Mouse (Mus musculus) MN1 (cell line): ENCODE data around the gene Lef1.

Experiments used
- DNase-seq: peaks from one replicate; pipeline ENCODE4 v3.0.0-alpha.2; 2016; ENCODE audit warnings: low spot score

Lef1 gene

DNA sequence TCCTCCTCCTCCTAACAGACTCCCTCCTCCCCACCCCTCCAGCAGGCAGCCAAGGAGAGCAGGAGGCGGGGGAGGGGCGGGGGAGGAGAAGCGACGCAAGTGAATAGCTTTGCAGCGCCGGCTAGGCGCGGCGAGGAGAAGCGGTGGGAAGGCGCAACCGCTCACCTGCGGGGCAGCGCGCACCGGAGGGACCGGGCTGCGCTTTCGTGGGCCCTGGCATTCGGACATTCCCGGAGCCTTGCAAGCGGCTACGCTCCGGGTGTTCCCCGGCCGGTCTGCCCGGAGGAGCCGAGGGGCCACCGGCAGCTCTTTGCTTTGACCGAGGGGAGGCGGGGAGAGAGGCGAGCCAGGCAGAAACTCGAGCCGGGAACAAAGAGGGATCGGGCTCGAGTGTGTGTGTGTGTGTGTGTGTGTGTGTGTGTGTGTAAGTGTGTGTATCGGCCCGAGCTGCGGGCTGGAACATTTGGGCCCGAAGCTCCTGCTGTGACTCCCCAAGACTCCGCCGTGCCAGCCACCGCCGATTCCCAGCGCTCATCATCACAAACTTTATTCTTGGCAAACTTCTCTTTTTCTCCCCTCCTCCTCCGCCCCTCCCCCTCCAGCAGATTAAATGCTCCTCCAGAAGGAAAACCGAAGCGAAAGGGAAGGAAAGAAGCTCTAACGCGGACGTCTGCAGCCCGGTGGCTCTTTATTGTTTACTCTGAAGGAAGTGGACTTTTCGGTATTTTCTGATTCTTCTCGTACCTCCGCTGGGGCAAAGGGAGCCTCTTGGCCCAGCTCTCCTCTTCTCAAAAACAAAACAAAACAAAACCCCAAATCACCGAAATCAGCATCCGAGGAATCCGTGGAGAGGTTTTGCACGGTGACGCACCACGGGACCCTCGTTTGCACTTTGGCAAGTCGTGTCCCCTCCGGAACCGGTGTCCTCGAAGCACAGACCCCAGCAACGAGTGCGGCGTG, at the start of gene Lef1:
TSS of gene Lef1 (plus strand) at position 281 of the 960 bp plus-strand sequence.
- peak; percentile 73 for DNase-seq

GRCm38 (mm10) chr3:131065001-131065400, 45.3 kb upstream of the Lef1 start:
- DNase-seq, result no peak

GRCm38 (mm10) chr3:131066171-131066570, 44.1 kb upstream of the Lef1 start:
- no peak for DNase-seq

DNA sequence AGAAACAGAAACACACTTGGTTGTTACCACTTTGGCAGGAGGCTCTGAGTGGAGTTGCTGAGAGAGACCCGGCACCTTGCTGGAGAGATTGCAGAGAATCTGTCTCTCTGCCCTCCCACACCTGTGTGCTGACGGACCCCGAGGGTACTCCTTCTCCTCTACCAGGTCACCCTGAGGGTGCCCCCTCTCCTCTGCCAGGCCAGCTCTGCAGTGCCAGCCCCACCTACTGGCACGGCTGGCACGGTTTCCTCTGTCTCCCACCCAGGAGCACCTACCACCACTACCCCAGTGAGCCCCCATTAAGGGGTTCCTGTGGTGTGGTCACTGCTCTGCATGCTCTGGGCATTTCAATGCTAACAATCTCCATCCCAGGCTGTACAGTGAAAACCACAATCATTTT, 42.3 kb upstream of the Lef1 start:
- no peak for DNase-seq

- no peak for DNase-seq
These were observed 40.1 kb upstream of the Lef1 start for GRCm38 (mm10) chr3:131070210-131070609.

GRCm38 (mm10) chr3:131072661-131073060, 37.6 kb upstream of the Lef1 start:
- DNase-seq, result no peak

DNA sequence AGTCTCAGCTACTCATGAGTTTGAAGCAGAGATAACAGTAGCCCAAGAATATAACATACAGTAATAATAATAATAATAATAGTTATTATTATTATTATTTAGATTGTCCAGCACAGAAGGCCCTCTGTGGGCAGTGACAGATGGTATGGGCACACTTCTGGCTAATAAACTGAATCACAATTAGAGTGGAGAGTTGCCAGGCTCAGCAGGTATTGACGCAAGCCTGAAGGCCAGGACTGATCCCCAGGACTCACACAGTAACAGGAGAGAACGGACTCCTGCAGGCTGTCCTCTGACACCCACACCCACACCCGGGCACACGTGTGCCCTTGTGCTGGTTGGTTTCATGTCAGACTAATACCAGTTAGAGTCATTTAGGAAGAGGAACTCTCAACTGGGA, 36.3 kb upstream of the Lef1 start:
- no peak for DNase-seq

DNA sequence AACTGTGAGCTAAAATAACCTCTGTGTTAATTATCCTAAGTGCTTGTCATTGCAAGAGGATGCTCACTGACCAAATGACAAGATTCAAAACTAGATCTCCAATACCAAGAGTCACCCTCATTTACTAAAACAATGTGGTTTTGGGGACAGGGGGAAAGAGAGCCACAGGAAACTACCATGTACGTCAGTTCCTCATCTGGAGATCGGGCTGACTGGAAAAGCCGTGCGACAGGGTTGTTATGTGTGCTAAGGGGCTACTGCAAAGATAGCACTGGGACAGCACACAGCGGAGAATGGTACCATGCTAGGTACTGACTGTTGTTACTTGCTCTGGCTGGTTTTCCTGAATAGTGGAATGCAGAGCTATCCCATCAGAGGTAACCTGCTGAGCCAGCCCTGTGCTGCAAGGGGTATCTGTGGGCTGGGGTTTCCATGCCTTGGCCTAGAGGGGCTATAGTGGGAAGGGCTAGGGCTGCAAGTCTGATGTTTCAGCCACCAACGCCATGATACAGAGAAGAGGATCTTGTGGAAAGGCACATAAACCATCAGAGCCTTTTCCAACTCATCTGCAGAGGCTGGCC, 32.1 kb upstream of the Lef1 start:
- DNase-seq, result no peak

- peak; percentile 48 for DNase-seq
These were observed 31.6 kb upstream of the Lef1 start for GRCm38 (mm10) chr3:131078719-131079118.

GRCm38 (mm10) chr3:131083722-131084121, 26.5 kb upstream of the Lef1 start:
- no peak for DNase-seq

DNA sequence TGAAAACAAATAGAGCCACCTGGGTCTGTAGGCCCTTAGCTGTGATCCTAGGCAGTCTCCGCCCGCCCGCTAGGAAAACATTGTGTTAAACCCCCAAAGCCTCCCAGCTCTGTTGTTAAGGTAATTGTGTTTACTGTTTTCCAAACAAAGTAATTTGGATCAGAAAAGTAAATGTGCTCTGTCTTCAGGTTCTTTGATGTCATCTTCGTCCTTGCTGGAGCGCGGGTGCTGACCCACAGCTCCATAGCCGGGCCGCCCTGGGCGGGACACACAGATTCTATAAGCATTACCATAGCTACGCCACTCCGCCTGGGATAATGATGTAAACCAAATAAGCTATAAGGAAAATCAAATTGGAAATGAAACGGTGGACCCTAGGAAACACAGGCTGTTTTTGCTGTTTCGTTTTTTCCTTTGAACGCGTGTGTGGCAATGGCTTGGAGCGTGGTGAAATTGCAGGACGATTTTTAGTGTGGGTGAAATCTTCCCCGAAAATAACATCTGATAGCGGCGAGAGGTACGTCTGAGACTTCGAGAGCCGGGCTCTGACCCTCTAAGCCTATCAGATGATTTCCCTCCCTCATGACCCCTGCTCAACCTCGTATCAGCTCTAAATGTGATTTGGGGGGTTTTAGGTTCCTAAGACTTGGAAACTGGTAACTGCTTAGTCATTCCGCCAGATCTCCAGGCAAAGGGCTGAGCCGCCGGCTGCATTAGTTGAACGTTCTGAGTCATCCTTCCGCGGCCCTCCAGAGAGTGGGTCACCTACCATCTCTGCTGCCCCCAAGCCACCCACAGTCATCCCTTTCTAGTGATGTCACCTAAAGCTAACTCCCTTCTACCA, 25.3 kb upstream of the Lef1 start:
- DNase-seq, result peak; percentile 82

DNA sequence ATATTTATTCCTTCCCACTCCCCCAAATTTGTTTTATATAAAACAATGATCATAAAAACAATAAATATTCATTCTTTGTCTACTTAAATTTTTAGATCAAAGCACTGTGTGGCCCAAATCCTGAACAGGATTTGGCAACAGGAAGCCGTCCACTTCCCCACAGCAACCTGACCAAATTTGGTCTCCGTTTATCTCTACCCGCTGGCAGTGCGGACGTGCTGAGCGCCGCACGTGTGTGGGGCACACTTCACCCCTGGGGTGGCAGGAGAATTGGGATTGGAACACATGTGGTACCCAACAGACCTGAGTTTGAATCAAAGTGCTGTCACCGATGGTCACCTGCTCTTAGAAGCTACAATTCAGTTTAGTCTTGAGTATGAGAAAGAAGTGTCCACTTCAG, 24.3 kb upstream of the Lef1 start:
- no peak for DNase-seq

DNA sequence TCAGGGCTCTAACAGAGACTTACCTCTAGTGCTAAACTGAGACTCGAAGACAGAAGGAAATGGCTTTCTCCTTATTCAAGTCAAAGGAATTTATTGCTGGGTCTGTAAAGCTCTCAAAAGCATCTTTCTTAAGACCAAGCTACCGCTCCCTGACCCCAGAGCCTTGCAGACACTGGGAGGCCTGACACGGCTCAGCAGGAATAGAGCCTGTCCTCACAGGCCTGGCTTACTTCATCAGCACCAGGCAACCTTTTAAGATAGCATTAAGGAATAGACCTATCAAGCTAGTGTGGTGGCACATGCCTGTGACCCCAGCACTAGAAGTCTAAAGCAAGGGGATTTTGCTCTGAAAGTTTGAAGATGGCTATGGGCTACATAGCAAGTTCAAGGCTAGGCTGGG, 20.6 kb upstream of the Lef1 start:
- DNase-seq, result no peak

- DNase-seq, result no peak
These were observed 18.2 kb upstream of the Lef1 start for GRCm38 (mm10) chr3:131092113-131092512.

- peak; percentile 90 for DNase-seq
These were observed 16.5 kb upstream of the Lef1 start for GRCm38 (mm10) chr3:131093736-131094135.

- DNase-seq, result no peak
These were observed 14.2 kb upstream of the Lef1 start for GRCm38 (mm10) chr3:131096105-131096504.

DNA sequence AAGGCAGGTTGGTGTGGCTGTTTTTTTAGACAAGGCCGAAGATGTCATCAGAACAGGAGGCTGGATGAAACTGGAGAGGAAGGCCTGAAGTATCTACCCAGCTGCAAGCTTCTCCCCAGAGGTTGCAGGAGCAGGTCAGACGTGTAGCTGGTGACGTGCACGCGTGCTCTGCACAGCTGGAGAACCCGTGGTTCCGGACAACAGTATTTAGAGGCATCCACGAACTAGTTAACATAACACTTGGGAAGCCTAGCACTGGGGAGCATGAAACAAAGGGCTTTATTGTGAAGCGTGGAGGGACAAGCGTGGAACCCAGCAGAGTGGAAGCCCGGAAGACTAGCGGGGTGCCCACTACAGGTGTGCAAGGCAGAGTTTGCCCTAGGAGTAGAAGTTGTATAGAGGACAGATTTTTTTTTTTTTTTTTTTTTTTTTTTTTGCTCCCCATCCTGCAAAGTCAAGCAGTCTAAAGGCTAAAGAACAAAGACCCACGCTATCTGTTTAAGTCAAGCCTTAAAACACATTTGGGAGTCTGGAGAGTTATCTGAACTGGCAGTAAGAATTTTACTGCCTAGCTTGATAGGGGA, 8.0 kb upstream of the Lef1 start:
- no peak for DNase-seq

DNA sequence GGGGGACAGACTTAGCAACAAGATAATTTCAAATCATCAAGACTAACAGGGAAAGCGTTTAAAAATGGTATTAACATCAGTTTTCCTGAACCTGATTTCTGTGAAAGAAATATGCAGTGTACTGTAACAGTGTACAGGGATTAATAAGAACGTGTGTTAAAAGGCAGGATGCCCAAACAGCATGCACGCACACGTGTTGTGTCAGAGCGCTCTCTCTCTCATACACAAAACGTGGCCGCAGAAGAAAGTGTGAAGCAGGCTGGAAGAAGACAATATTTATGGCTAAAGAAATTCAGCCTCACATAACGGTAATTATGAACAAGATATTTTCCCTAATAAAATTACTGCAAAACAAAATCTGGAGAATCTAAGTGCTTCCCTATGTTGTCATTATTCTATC, 4.9 kb upstream of the Lef1 start:
- no peak for DNase-seq

DNA sequence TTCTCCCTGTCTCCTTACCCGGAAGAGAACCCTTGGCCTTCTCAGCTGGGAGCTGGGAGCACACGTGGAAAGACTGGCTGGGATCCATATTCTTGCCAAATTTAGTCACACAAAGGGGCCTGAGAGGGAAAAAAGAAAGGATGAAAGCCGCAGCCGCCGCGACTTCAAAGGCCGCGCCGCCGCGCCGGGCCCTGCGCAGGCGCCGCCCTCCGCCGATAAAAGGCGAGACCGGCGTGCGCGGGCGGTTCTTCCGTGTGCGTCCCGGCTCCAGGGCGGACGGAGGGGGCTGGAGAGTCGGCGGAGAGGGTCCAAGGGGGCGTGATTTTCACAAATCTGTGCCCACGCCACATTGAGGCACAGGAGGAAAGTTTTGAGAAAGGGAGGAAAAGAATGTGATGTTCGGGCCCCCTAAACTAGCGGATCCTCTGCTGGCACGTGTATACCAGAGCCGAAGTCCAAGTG, 4.3 kb upstream of the Lef1 start:
- peak; percentile 91 for DNase-seq

- peak; percentile 51 for DNase-seq
These were observed 3.6 kb upstream of the Lef1 start for GRCm38 (mm10) chr3:131106451-131107291.
